Mouse (Mus musculus) G1E (cell line): ENCODE data around the gene Gpc6. TPM values are rescaled to one million over a fixed set of nuclear protein-coding genes. Genes with fewer than 3 reads are reported as not detected.

ENCODE experiments used
- ATAC-seq: 2 replicates; pipeline ENCODE4 v1.8.0; 2016; ENCODE audit warnings: mild to moderate bottlenecking; ENCODE audit not compliant: insufficient number of reproducible peaks, poor library complexity, low FRiP score, severe bottlenecking; ENCODE audit errors: extremely low read depth
- DNase-seq: peaks from one replicate; pipeline ENCODE4 v3.0.0; 2012; ENCODE audit warnings: low spot score
- H3K27me3 ChIP-seq: 2 replicates; pipeline ENCODE4 v1.6.1; 2012; ENCODE audit warnings: mild to moderate bottlenecking, low read length, inconsistent platforms; ENCODE audit not compliant: insufficient read depth
- H3K36me3 ChIP-seq: replicated peaks from 2 replicates; pipeline ENCODE3; 2012; ENCODE audit warnings: mild to moderate bottlenecking, inconsistent platforms
- H3K4me1 ChIP-seq: 2 replicates; pipeline ENCODE4 v1.6.1; 2012; ENCODE audit warnings: low read depth, low read length, inconsistent platforms, mixed read lengths; ENCODE audit not compliant: insufficient read depth
- H3K4me3 ChIP-seq: 2 replicates; pipeline ENCODE4 v1.5.1; 2012; ENCODE audit warnings: low read depth, mild to moderate bottlenecking, inconsistent platforms, low read length, moderate library complexity, mixed read lengths
- H3K9me3 ChIP-seq: replicated peaks from 2 replicates; pipeline ENCODE4 v1.6.1; 2012; ENCODE audit warnings: inconsistent platforms
- CTCF ChIP-seq: IDR thresholded peaks from 2 replicates; pipeline ENCODE4 v1.5.1; 2012; ENCODE audit warnings: low read depth, low read length, inconsistent platforms, mixed read lengths
- GATA1 ChIP-seq: IDR thresholded peaks from 2 replicates; pipeline ENCODE4 v1.6.1; 2012; ENCODE audit warnings: borderline replicate concordance, low read length, inconsistent platforms, mixed read lengths
- GATA2 ChIP-seq: IDR thresholded peaks from 2 replicates; pipeline ENCODE4 v1.6.1; 2012; ENCODE audit warnings: low read depth, low read length, inconsistent platforms, borderline replicate concordance
- POLR2AphosphoS5 ChIP-seq: IDR thresholded peaks from 2 replicates; pipeline ENCODE4 v1.6.1; 2012; ENCODE audit warnings: low read depth, low read length, inconsistent platforms; ENCODE audit not compliant: insufficient replicate concordance
- TAL1 ChIP-seq: conservative IDR thresholded peaks from 2 replicates; pipeline ENCODE4 v1.6.1; 2012; ENCODE audit warnings: low read depth, low read length, inconsistent platforms, mixed read lengths
- polyA plus RNA-seq: library from polyadenylated mRNA; stranded (reverse); fragments of >175 nt; gene quantifications from 2 replicates; pipeline ENCODE4 v1.2.3, GENCODE M21; 2012
- total RNA-seq, 2 experiments: library from RNA; stranded (forward) in 1 of 2; stranded (reverse) in 1 of 2; fragments of 200-1000 nt in 1 of 2; fragments of >200 nt in 1 of 2; fragmentation: Nextera tagmentation in 1 of 2; gene quantifications; 2 replicates each; pipeline ENCODE4 v1.2.3; 2014 to 2017

Gene Gpc6
- total and polyA plus RNA-seq, 3 experiments = 0.22 TPM; not detected in 2

- DNase-seq (no peak), ATAC-seq (no peak)
- no peaks in the 10 kb centered on the region for H3K27me3 ChIP-seq
- no peak for TF ChIP-seq GATA1
- TF ChIP-seq GATA2 = no peak
- no peak for TF ChIP-seq TAL1
- no peak for TF ChIP-seq POLR2AphosphoS5
- TF ChIP-seq CTCF = no peak
- peaks cover 72% of the 10 kb centered on the region for H3K9me3 ChIP-seq
- H3K4me1 ChIP-seq = no peaks in the 10 kb centered on the region
- H3K4me3 ChIP-seq = no peak overlapping the region
- no peaks in the 10 kb centered on the region for H3K36me3 ChIP-seq
Measured at GRCm38 (mm10) chr14:117923667-117924066, 998.6 kb downstream of the Gpc6 start.

- Histone ChIP-seq H3K27me3 (no peaks in the 10 kb centered on the region), H3K9me3 (peaks cover 74% of the 10 kb centered on the region), H3K4me1 (no peaks in the 10 kb centered on the region), H3K4me3 (no peak overlapping the region), H3K36me3 (no peaks in the 10 kb centered on the region)
- TF ChIP-seq TAL1 = no peak
- TF ChIP-seq CTCF = no peak
- no peak for TF ChIP-seq GATA1
- no peak for TF ChIP-seq POLR2AphosphoS5
- TF ChIP-seq GATA2 = no peak
- DNase-seq = no peak
- ATAC-seq = no peak
Measured at GRCm38 (mm10) chr14:117930105-117930847, 1005.2 kb downstream of the Gpc6 start.

- Histone ChIP-seq H3K27me3 (no peaks in the 10 kb centered on the region), H3K4me3 (no peak overlapping the region), H3K4me1 (no peaks in the 10 kb centered on the region), H3K9me3 (peaks cover 77% of the 10 kb centered on the region), H3K36me3 (no peaks in the 10 kb centered on the region)
- TF ChIP-seq GATA2 (no peak), CTCF (no peak), GATA1 (no peak), TAL1 (no peak), POLR2AphosphoS5 (no peak)
- no peak for DNase-seq
- no peak for ATAC-seq
Measured at GRCm38 (mm10) chr14:117930848-117931816, 1006.0 kb downstream of the Gpc6 start.

- Histone ChIP-seq H3K36me3 (no peaks in the 10 kb centered on the region), H3K27me3 (no peaks in the 10 kb centered on the region), H3K4me1 (no peaks in the 10 kb centered on the region), H3K9me3 (peaks cover 73% of the 10 kb centered on the region), H3K4me3 (no peak overlapping the region)
- no peak for DNase-seq
- TF ChIP-seq POLR2AphosphoS5 (no peak), CTCF (no peak), GATA2 (no peak), TAL1 (no peak), GATA1 (no peak)
- ATAC-seq = no peak
Measured at GRCm38 (mm10) chr14:117932163-117932851, 1007.2 kb downstream of the Gpc6 start.

- H3K9me3 ChIP-seq = peaks cover 49% of the 10 kb centered on the region
- ATAC-seq (no peak), DNase-seq (no peak)
- TF ChIP-seq GATA1 = no peak
- no peaks in the 10 kb centered on the region for H3K4me1 ChIP-seq
- H3K36me3 ChIP-seq = no peaks in the 10 kb centered on the region
- no peak overlapping the region for H3K4me3 ChIP-seq
- H3K27me3 ChIP-seq = no peaks in the 10 kb centered on the region
Measured at GRCm38 (mm10) chr14:117938554-117938953, 1013.4 kb downstream of the Gpc6 start.

GRCm38 (mm10) chr14:117939471-117939870, 1014.4 kb downstream of the Gpc6 start:
- H3K9me3 ChIP-seq = peaks cover 47% of the 10 kb centered on the region
- ATAC-seq (no peak), DNase-seq (no peak)
- no peak overlapping the region for H3K4me3 ChIP-seq
- H3K36me3 ChIP-seq = no peaks in the 10 kb centered on the region
- TF ChIP-seq GATA2 = no peak
- TF ChIP-seq POLR2AphosphoS5 = no peak
- no peak for TF ChIP-seq GATA1
- H3K4me1 ChIP-seq = no peaks in the 10 kb centered on the region
- H3K27me3 ChIP-seq = no peaks in the 10 kb centered on the region
